Mouse (Mus musculus) inflammation-experienced regulatory T-cells, adult 16 weeks (primary cell): Measurements from ENCODE around the gene Catspere2. TPM values are rescaled to one million over a fixed set of nuclear protein-coding genes. Genes with fewer than 3 reads are reported as not detected.

Experiments used
- polyA plus RNA-seq: library from polyadenylated mRNA; unstranded; fragments of 100-300 nt; shearing (Covaris generic); gene quantifications from one replicate; pipeline ENCODE4 v1.2.1, GENCODE M21; 2017

Catspere2 gene
- polyA plus RNA-seq = 0.20 TPM

DNA sequence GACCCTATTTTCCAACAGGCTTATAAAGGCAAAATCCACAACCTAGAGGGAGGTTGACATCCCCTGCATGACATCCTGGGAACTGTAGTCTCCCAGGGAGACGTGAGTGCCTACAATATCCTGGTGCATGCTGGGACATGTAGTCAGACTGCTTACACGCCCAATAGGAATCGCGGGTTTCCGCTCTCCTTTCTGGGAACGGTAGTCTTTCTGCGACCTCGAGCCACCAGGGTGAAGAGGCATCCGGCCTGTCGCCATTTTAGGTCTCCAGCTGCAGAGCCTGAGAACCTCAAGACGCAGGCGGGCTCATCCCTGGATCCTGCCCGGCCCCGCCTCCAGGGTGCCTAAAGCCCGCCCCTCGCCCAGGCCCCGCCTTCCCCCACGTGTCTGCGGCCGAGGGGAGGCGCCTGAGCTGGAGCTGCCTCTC lies at the start of gene Catspere2:
Gene Catspere2 (plus strand): TSS at position 400 of the 427 bp plus-strand sequence.

DNA sequence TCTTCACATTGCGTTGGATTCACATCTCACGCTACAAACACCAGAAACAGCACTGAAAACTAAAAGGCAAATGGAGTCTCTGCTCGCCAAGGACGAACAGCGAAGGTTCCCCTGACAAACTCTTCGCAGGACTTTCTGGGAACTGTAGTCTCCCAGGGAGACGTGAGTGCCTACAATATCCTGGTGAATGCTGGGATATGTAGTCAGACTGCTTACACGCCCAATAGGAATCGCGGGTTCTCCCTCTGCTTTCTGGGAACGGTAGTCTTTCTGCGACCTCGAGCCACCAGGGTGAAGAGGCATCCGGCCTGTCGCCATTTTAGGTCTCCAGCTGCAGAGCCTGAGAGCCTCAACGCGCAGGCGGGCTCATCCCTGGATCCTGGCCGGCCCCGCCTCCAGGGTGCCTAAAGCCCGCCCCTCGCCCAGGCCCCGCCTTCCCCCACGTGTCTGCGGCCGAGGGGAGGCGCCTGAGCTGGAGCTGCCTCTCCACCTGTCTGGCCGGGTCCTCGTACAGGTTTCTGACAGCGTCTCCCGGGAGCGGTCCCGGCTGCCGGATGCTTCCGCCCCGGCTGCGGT lies 204.1 kb downstream of the Catspere2 start, which contains the start of gene Desi2:
Gene Desi2 (plus strand): TSS at position 202 of the 576 bp plus-strand sequence.

Other genes starting within 250 kb of the Catspere2 start
- 122 TPM for gene Adss, start 186.9 kb upstream of the Catspere2 start, polyA plus RNA-seq
- gene Desi2, start 204.0 kb downstream of the Catspere2 start, polyA plus RNA-seq = 13.9 TPM